Mouse (Mus musculus): ENCODE results near the gene Ugt3a1. TPM values are rescaled to one million over a fixed set of nuclear protein-coding genes. Genes with fewer than 3 reads are reported as not detected.
"Not testable (repeated sequence)": the region's sequence is repeated elsewhere in the genome, so short reads cannot be mapped to it uniquely, and the experiment has no call there.

Ugt3a1 gene
- 0.04 TPM in 1 of 2 replicates, not detected in the other for polyA plus RNA-seq (2012; rRNA removed)

DNA sequence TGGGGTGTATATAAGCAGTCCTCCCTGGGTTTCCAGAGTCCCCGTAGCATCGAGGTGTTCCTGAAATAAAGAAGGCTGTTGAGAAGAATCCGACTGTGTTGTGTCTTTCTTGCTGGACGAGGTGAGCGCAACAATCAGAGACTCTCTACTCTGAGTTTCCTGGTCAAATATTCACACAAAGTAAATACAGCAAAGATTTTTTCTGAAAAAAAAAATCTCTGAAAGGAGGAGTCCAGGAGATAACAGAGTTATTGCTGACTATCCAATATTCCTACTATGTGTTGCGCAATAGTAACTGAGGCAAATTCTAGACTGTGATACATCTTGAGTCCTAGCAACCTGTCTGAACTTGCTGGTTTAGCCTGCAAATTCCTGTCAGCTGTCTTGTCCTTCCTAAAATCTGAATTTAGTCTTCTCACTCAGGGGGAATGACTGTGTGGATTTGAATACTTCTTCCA, at the start of gene Ugt3a1:
Gene Ugt3a1, plus strand, starts transcription at position 51 of the 458 bp plus-strand sequence.
- no peak within 1 kb of the TSS for H3K27ac ChIP-seq (ENCODE audit: insufficient read depth, low read length)

GRCm38 (mm10) chr15:9230917-9231316, 45.8 kb upstream of the Ugt3a1 start:
- not testable (repeated sequence) for H3K4me3 ChIP-seq (ENCODE audit: extremely low read depth, insufficient read depth, insufficient read length); H3K27me3 ChIP-seq (ENCODE audit: control insufficient read depth, insufficient read depth, low read length); DNase-seq (ENCODE audit: low read depth in 1 of 2, low spot score in 2 of 2); H3K27ac ChIP-seq (ENCODE audit: insufficient read depth, low read length); H3K36me3 ChIP-seq (ENCODE audit: control insufficient read depth, insufficient read depth, low read length); H3K4me1 ChIP-seq (ENCODE audit: control insufficient read depth, insufficient read depth, insufficient read length)
- 71% methylated on average over 4 of the region's 4 CpGs for WGBS

More for the DNA sequence above, at the start of gene Ugt3a1:
- H3K4me1 ChIP-seq (ENCODE audit: control insufficient read depth, insufficient read depth, insufficient read length), result no peaks in the 10 kb centered on the region
- no peak for DNase-seq (ENCODE audit: low read depth in 1 of 2, low spot score in 2 of 2)
- no peaks in the 10 kb centered on the region for H3K27me3 ChIP-seq (ENCODE audit: control insufficient read depth, insufficient read depth, low read length)
- TF ChIP-seq POLR2A (IDR thresholded peaks at IDR 0.05; ENCODE audit: low read depth, low read length) (no peak), CTCF (IDR thresholded peaks at IDR 0.05; ENCODE audit: extremely low read depth, insufficient read depth, insufficient read length, insufficient replicate concordance) (no peak)
- WGBS, result 94% methylated on average over 6 of the region's 6 CpGs
- no peaks in the 10 kb centered on the region for H3K36me3 ChIP-seq (ENCODE audit: control insufficient read depth, insufficient read depth, low read length)
- no peak within 1 kb of the TSS for H3K4me3 ChIP-seq (ENCODE audit: extremely low read depth, insufficient read depth, insufficient read length)

DNA sequence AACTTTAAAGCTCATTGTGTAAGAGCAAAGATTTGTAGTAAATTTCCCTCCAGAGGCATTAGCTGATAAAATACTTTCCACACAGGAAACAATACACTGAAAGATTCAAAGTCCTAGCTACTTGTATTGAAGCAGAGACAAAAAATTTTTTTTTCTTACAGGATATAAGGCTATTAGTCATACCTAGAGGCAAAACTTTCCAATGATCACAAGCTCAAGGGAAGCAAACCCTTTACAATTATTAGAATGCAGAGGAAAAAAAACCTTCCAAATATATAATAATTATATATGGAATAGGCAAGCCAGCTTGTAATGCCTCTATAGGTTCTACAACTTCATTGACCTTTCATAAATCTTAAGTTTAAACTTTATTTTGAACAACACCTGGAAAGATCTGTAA, 30.3 kb upstream of the Ugt3a1 start:
- no peak for TF ChIP-seq CTCF (IDR thresholded peaks at IDR 0.05; ENCODE audit: extremely low read depth, insufficient read depth, insufficient read length, insufficient replicate concordance)
- no peak for TF ChIP-seq POLR2A (IDR thresholded peaks at IDR 0.05; ENCODE audit: low read depth, low read length)
- H3K36me3 ChIP-seq (ENCODE audit: control insufficient read depth, insufficient read depth, low read length), result no peaks in the 10 kb centered on the region
- no peaks in the 10 kb centered on the region for H3K4me1 ChIP-seq (ENCODE audit: control insufficient read depth, insufficient read depth, insufficient read length)
- DNase-seq (ENCODE audit: low read depth in 1 of 2, low spot score in 2 of 2), result no peak
- no peaks in the 10 kb centered on the region for H3K27me3 ChIP-seq (ENCODE audit: control insufficient read depth, insufficient read depth, low read length)
- H3K4me3 ChIP-seq (ENCODE audit: extremely low read depth, insufficient read depth, insufficient read length), result no peak overlapping the region
- no peak overlapping the region for H3K27ac ChIP-seq (ENCODE audit: insufficient read depth, low read length)

GRCm38 (mm10) chr15:9252891-9253290, 23.8 kb upstream of the Ugt3a1 start:
- TF ChIP-seq CTCF (IDR thresholded peaks at IDR 0.05; ENCODE audit: extremely low read depth, insufficient read depth, insufficient read length, insufficient replicate concordance) (no peak), POLR2A (IDR thresholded peaks at IDR 0.05; ENCODE audit: low read depth, low read length) (no peak)
- no peak for DNase-seq (ENCODE audit: low read depth in 1 of 2, low spot score in 2 of 2)
- Histone ChIP-seq H3K36me3 (ENCODE audit: control insufficient read depth, insufficient read depth, low read length) (no peaks in the 10 kb centered on the region), H3K4me1 (ENCODE audit: control insufficient read depth, insufficient read depth, insufficient read length) (no peaks in the 10 kb centered on the region), H3K4me3 (ENCODE audit: extremely low read depth, insufficient read depth, insufficient read length) (no peak overlapping the region), H3K27me3 (ENCODE audit: control insufficient read depth, insufficient read depth, low read length) (no peaks in the 10 kb centered on the region), H3K27ac (ENCODE audit: insufficient read depth, low read length) (no peak overlapping the region)
- 92% methylated on average over 3 of the region's 3 CpGs for WGBS

DNA sequence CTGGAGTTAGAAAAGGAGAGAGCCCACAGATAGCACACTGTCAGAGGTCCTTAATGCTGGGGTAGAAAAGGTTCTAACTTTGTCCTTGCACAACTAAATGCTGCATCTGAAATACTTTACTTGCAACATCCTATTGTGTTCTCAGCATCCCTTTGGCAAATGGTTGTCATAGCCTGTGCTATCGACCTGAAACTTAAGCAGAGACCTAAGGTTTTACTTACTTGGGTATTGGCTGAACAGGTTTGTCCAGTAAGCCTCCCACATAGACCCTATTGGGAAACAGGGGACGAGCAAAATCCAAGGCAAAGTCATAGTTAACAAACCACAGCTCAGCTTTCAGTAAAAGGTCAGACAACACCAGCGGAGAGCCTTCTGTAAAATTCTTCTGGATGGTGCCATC, 16.1 kb upstream of the Ugt3a1 start:
- no peaks in the 10 kb centered on the region for H3K36me3 ChIP-seq (ENCODE audit: control insufficient read depth, insufficient read depth, low read length)
- 70% methylated on average over 3 of the region's 3 CpGs for WGBS
- no peaks in the 10 kb centered on the region for H3K27me3 ChIP-seq (ENCODE audit: control insufficient read depth, insufficient read depth, low read length)
- no peak for DNase-seq (ENCODE audit: low read depth in 1 of 2, low spot score in 2 of 2)
- TF ChIP-seq CTCF (IDR thresholded peaks at IDR 0.05; ENCODE audit: extremely low read depth, insufficient read depth, insufficient read length, insufficient replicate concordance) (no peak), POLR2A (IDR thresholded peaks at IDR 0.05; ENCODE audit: low read depth, low read length) (no peak)
- no peak overlapping the region for H3K4me3 ChIP-seq (ENCODE audit: extremely low read depth, insufficient read depth, insufficient read length)
- H3K27ac ChIP-seq (ENCODE audit: insufficient read depth, low read length), result no peak overlapping the region
- H3K4me1 ChIP-seq (ENCODE audit: control insufficient read depth, insufficient read depth, insufficient read length), result no peaks in the 10 kb centered on the region

DNA sequence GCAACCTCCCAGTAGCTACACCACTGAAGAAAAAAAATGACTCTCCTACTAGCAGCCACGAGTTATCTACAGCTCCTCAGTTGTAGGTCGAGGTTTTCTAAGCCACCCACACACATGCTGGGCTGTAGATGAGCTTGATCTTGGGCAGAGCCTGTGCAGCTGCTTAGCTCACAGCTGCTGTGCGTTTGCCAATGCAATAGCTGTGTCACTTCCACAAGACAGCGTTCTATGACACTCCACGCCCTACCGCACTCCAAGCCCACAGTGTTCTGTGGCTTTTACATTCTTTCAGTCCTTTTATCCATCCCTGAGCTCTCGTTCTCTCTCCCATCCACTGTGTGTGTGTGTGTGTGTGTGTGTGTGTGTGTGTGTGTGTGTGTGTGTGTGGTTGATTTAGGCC, 4.8 kb upstream of the Ugt3a1 start:
- Histone ChIP-seq H3K4me3 (ENCODE audit: extremely low read depth, insufficient read depth, insufficient read length) (no peak overlapping the region), H3K27me3 (ENCODE audit: control insufficient read depth, insufficient read depth, low read length) (no peaks in the 10 kb centered on the region), H3K27ac (ENCODE audit: insufficient read depth, low read length) (no peak overlapping the region), H3K36me3 (ENCODE audit: control insufficient read depth, insufficient read depth, low read length) (no peaks in the 10 kb centered on the region), H3K4me1 (ENCODE audit: control insufficient read depth, insufficient read depth, insufficient read length) (no peaks in the 10 kb centered on the region)
- DNase-seq (ENCODE audit: low read depth in 1 of 2, low spot score in 2 of 2), result no peak
- TF ChIP-seq CTCF (IDR thresholded peaks at IDR 0.05; ENCODE audit: extremely low read depth, insufficient read depth, insufficient read length, insufficient replicate concordance) (no peak), POLR2A (IDR thresholded peaks at IDR 0.05; ENCODE audit: low read depth, low read length) (no peak)
- 71% methylated on average over 7 of the region's 7 CpGs for WGBS

DNA sequence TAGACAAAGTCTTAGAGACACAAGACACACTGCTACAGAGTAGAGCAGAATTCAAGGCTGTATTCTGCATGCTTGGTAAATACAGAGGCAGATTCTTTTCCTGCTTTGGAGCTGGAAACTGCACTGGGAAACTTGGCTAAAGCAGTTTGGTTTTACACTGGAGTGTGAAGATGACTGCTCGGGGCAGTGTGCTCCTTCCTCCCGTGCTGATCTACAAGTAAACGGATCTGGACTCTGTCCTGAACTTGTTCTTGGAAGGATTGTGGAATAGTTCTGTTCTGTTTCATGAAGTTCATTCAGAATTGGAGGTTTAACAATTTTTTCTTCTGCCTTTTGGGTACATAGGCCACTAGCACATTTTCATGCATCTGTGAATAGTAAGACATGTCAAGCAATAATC, 2.3 kb downstream of the Ugt3a1 start:
- TF ChIP-seq CTCF (IDR thresholded peaks at IDR 0.05; ENCODE audit: extremely low read depth, insufficient read depth, insufficient read length, insufficient replicate concordance), result no peak
- TF ChIP-seq POLR2A (IDR thresholded peaks at IDR 0.05; ENCODE audit: low read depth, low read length), result no peak
- no peak overlapping the region for H3K4me3 ChIP-seq (ENCODE audit: extremely low read depth, insufficient read depth, insufficient read length)
- H3K27ac ChIP-seq (ENCODE audit: insufficient read depth, low read length), result no peak overlapping the region
- no peaks in the 10 kb centered on the region for H3K27me3 ChIP-seq (ENCODE audit: control insufficient read depth, insufficient read depth, low read length)
- no peak for DNase-seq (ENCODE audit: low read depth in 1 of 2, low spot score in 2 of 2)
- no peaks in the 10 kb centered on the region for H3K4me1 ChIP-seq (ENCODE audit: control insufficient read depth, insufficient read depth, insufficient read length)
- H3K36me3 ChIP-seq (ENCODE audit: control insufficient read depth, insufficient read depth, low read length), result no peaks in the 10 kb centered on the region
- WGBS, result 87% methylated on average over 3 of the region's 3 CpGs
